Mouse (Mus musculus): ENCODE results near the gene Hist2h3c2.
A peak's percentile ranks its signal among the peaks of the same experiment; 100 is the strongest.

DNA sequence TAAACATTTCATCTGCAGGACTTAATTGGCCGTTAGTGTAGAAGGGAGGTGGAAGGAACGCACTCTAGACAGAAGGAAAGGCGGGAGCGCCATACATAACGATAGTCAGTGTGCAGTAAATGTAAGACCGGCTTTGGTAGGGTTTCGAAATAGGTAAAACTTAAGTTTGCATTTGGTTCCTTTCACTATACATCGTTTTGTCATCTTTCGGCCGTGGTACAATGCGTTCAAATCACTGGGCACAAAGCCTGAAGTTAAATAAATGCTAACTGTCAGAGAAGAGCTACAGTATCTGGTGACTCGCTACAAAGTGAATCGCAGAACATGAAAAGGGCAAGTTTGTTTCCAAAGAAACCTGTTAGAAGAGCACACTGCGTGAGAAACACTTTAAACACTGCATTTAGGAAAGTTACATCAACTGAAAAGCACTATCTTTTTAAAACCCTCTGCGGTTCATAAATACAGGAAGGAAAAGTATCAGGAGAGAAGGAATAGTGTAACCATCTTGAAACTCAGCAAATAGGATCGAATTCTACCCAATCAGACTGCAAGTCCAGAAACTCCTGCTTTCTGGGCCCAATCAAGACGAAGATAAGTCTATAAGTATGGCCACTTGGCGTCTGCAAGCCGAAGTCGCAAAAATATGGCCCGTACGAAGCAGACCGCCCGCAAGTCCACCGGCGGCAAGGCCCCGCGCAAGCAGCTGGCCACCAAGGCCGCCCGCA lies 29.3 kb upstream of the Hist2h3c2 start, which contains the start of gene Hist2h3b:
- 0 out of 2 replicates have a peak, but pooled peaks have one; percentile 19 for TF ChIP-seq MAX (IDR thresholded peaks at IDR 0.05; ENCODE audit: low read length)
- no peak for TF ChIP-seq MAZ (IDR thresholded peaks at IDR 0.05; ENCODE audit: low read depth, low read length)
- no peak for TF ChIP-seq ZKSCAN1 (IDR thresholded peaks at IDR 0.05; ENCODE audit: borderline replicate concordance, low read depth, low read length)
- peak; percentile 95 for TF ChIP-seq POLR2A (IDR thresholded peaks at IDR 0.05; ENCODE audit: low read depth, low read length)
- TF ChIP-seq EP300 (IDR thresholded peaks at IDR 0.05; ENCODE audit: low read length) = no peak
- no peak for TF ChIP-seq MEF2A (IDR thresholded peaks at IDR 0.05; ENCODE audit: borderline replicate concordance, low read depth, low read length)
- TF ChIP-seq JUND (conservative IDR thresholded peaks at IDR 0.05; ENCODE audit: low read depth, low read length) = no peak
